Mouse (Mus musculus) CH12.LX (cell line): ENCODE measurements at regions not wholly inside any gene's neighbourhood (a gene's known extent, or its start where the extent isn't known, plus 50 kb on each side); places are given as distances from the start of the nearest gene placed in this dataset.

Experiments
- DNase-seq: peaks from one replicate; pipeline ENCODE4 v3.0.0-alpha.2; 2013; ENCODE audit errors: extremely low read depth
- H3K27ac ChIP-seq: 2 replicates; pipeline ENCODE4 v1.5.1; 2012; ENCODE audit warnings: low read depth, mild to moderate bottlenecking, control low read depth, moderate library complexity; ENCODE audit not compliant: insufficient read depth
- H3K27me3 ChIP-seq: replicated peaks from 2 replicates; pipeline ENCODE3; 2012; ENCODE audit warnings: inconsistent platforms
- H3K36me3 ChIP-seq, 2 experiments: replicated peaks in 1 of 2; 2 replicates each; pipeline versions ENCODE3 to v1.6.1; 2012; ENCODE audit warnings: inconsistent platforms in 1 of 2, low read length in 1 of 2, mild to moderate bottlenecking in 1 of 2, mixed read lengths in 1 of 2, moderate library complexity in 1 of 2; ENCODE audit not compliant: control insufficient read depth in 1 of 2, insufficient read depth in 1 of 2
- H3K4me1 ChIP-seq, 2 experiments: 2 replicates each; pipeline ENCODE4 v1.6.1; 2012; ENCODE audit warnings: inconsistent platforms in 1 of 2, moderate library complexity in 1 of 2; ENCODE audit not compliant: insufficient read depth in 2 of 2, control insufficient read depth in 1 of 2
- H3K4me2 ChIP-seq: 2 replicates; pipeline ENCODE4 v1.6.1; 2012; ENCODE audit warnings: low read depth, mild to moderate bottlenecking, control low read depth; ENCODE audit not compliant: poor library complexity, insufficient read depth, severe bottlenecking
- H3K4me3 ChIP-seq, 3 experiments: fragments of 150-350 bp in 1 of 3; sonication (generic) in 1 of 3; replicated peaks in 1 of 3; 2 replicates each; pipeline versions ENCODE3 to v1.5.1; 2011 to 2012; ENCODE audit warnings: low read depth in 2 of 3, low read length in 2 of 3, mild to moderate bottlenecking in 2 of 3, moderate library complexity in 2 of 3, control low read depth in 1 of 3, improper control_type of control experiment in 1 of 3, inconsistent platforms in 1 of 3, mixed read lengths in 1 of 3; ENCODE audit not compliant: poor library complexity in 1 of 3
- H3K79me2 ChIP-seq: replicated peaks from 2 replicates; pipeline ENCODE4 v1.6.1; 2012; ENCODE audit warnings: mild to moderate bottlenecking, moderate library complexity; ENCODE audit not compliant: control insufficient read depth, poor library complexity, insufficient read depth, severe bottlenecking; ENCODE audit errors: extremely low read depth
- H3K9ac ChIP-seq: 2 replicates; pipeline ENCODE4 v1.6.1; 2012; ENCODE audit warnings: low read depth, mild to moderate bottlenecking, control low read depth, moderate library complexity; ENCODE audit not compliant: insufficient read depth
- H3K9me3 ChIP-seq: replicated peaks from 2 replicates; pipeline ENCODE3; 2012; ENCODE audit warnings: low read length, inconsistent platforms, mixed read lengths
- CHD2 ChIP-seq: IDR thresholded peaks from 2 replicates; pipeline ENCODE4 v1.6.1; 2011; ENCODE audit warnings: low read length, improper control_type of control experiment
- CTCF ChIP-seq, 2 experiments: IDR thresholded peaks in 1 of 2; conservative IDR thresholded peaks in 1 of 2; 2 replicates each; pipeline ENCODE4 v1.5.1; 2011 to 2012; ENCODE audit warnings: low read depth in 2 of 2, low read length in 2 of 2, improper control_type of control experiment in 1 of 2, inconsistent platforms in 1 of 2, mild to moderate bottlenecking in 1 of 2, moderate library complexity in 1 of 2
- E2F4 ChIP-seq: IDR thresholded peaks from 2 replicates; pipeline ENCODE4 v1.6.1; 2011; ENCODE audit warnings: low read depth, low read length, improper control_type of control experiment; ENCODE audit not compliant: insufficient replicate concordance
- EP300 ChIP-seq: IDR thresholded peaks from 2 replicates; pipeline ENCODE4 v1.6.1; 2011; ENCODE audit warnings: low read length, improper control_type of control experiment
- ETS1 ChIP-seq: conservative IDR thresholded peaks from 2 replicates; pipeline ENCODE4 v1.6.1; 2012; ENCODE audit warnings: low read depth, mild to moderate bottlenecking, inconsistent platforms, low read length, improper control_type of control experiment, moderate library complexity
- HCFC1 ChIP-seq: IDR thresholded peaks from 2 replicates; pipeline ENCODE4 v1.6.1; 2012; ENCODE audit warnings: low read depth, mild to moderate bottlenecking, inconsistent platforms, low read length, improper control_type of control experiment
- JUN ChIP-seq: IDR thresholded peaks from 2 replicates; pipeline ENCODE4 v1.6.1; 2011; ENCODE audit warnings: low read depth, mild to moderate bottlenecking, low read length, improper control_type of control experiment, moderate library complexity; ENCODE audit not compliant: insufficient read depth
- JUND ChIP-seq: conservative IDR thresholded peaks from 2 replicates; pipeline ENCODE4 v1.6.1; 2011; ENCODE audit warnings: low read depth, low read length, improper control_type of control experiment
- MAFK ChIP-seq: IDR thresholded peaks from 2 replicates; pipeline ENCODE4 v1.6.1; 2011; ENCODE audit warnings: low read length, improper control_type of control experiment; ENCODE audit not compliant: insufficient replicate concordance
- MAZ ChIP-seq: IDR thresholded peaks from 2 replicates; pipeline ENCODE4 v1.6.1; 2012; ENCODE audit warnings: low read depth, mild to moderate bottlenecking, inconsistent platforms, low read length, improper control_type of control experiment, moderate library complexity
- MEF2A ChIP-seq: IDR thresholded peaks from 2 replicates; pipeline ENCODE4 v1.6.1; 2014; ENCODE audit warnings: low read depth, mild to moderate bottlenecking, inconsistent platforms, low read length, improper control_type of control experiment, borderline replicate concordance
- MXI1 ChIP-seq: IDR thresholded peaks from 2 replicates; pipeline ENCODE4 v1.6.1; 2011; ENCODE audit warnings: mild to moderate bottlenecking, low read depth, low read length, improper control_type of control experiment
- NELFE ChIP-seq: IDR thresholded peaks from 2 replicates; pipeline ENCODE4 v1.6.1; 2011; ENCODE audit warnings: low read depth, low read length, improper control_type of control experiment
- POLR2A ChIP-seq: IDR thresholded peaks from 2 replicates; pipeline ENCODE4 v1.6.1; 2011; ENCODE audit warnings: low read depth, mild to moderate bottlenecking, improper control_type of control experiment, low read length
- SIN3A ChIP-seq: IDR thresholded peaks from 2 replicates; pipeline ENCODE4 v1.6.1; 2012; ENCODE audit warnings: low read length, improper control_type of control experiment, inconsistent platforms
- SMC3 ChIP-seq: IDR thresholded peaks from 2 replicates; pipeline ENCODE4 v1.6.1; 2011; ENCODE audit warnings: low read depth, low read length, improper control_type of control experiment
- TCF12 ChIP-seq: IDR thresholded peaks from 2 replicates; pipeline ENCODE4 v1.6.1; 2014; ENCODE audit warnings: low read depth, mild to moderate bottlenecking, inconsistent platforms, low read length, improper control_type of control experiment
- USF1 ChIP-seq: IDR thresholded peaks from 2 replicates; pipeline ENCODE4 v1.6.1; 2014; ENCODE audit warnings: low read depth, mild to moderate bottlenecking, inconsistent platforms, low read length, improper control_type of control experiment
- ZC3H11A ChIP-seq: IDR thresholded peaks from 2 replicates; pipeline ENCODE4 v1.6.1; 2012; ENCODE audit warnings: low read depth, mild to moderate bottlenecking, inconsistent platforms, low read length, improper control_type of control experiment
- ZKSCAN1 ChIP-seq: IDR thresholded peaks from 2 replicates; pipeline ENCODE4 v1.6.1; 2012; ENCODE audit warnings: low read depth, inconsistent platforms, low read length, improper control_type of control experiment, borderline replicate concordance
- ZMIZ1 ChIP-seq: IDR thresholded peaks from 2 replicates; pipeline ENCODE4 v1.6.1; 2012; ENCODE audit warnings: low read depth, mild to moderate bottlenecking, inconsistent platforms, low read length, improper control_type of control experiment
- ZNF384 ChIP-seq: IDR thresholded peaks from 2 replicates; pipeline ENCODE4 v1.6.1; 2012; ENCODE audit warnings: low read depth, low read length, improper control_type of control experiment, inconsistent platforms
- dilution Hi-C: fragments of 300-500 bp; cut with MboI; formaldehyde crosslinking; loops from 2 replicates; pipeline ENCODE4 v1.14.3; 2020; ENCODE audit warnings: low sequenced_read_pairs; ENCODE audit not compliant: extremely low pct_unique_long_range_greater_than_20kb, extremely low pct_ligation_motif_present
- in situ Hi-C: fragments of 300-500 bp; cut with MboI; formaldehyde crosslinking; loops from 3 replicates; pipeline ENCODE4 v1.14.3; 2019; ENCODE audit warnings: low sequenced_read_pairs, low pct_ligation_motif_present, low pct_unique_long_range_greater_than_20kb, mixed read lengths

- in situ Hi-C loops, result no loop called here
- H3K9me3 ChIP-seq, result no peaks in the 10 kb centered on the region
- no peaks in the 10 kb centered on the region for H3K79me2 ChIP-seq
- peak overlapping the region; percentile 97 for H3K4me2 ChIP-seq
- dilution Hi-C loops, result no loop called here
- H3K4me3 ChIP-seq, result peak overlapping the region in 1 of 3 experiments; percentile 33
- DNase-seq, result no peak
- peak overlapping the region; percentile 59 for H3K9ac ChIP-seq
- H3K36me3 ChIP-seq, result no peaks in the 10 kb centered on the region
- TF ChIP-seq HCFC1 (no peak), ZNF384 (no peak), SMC3 (no peak), ZC3H11A (no peak), USF1 (no peak), POLR2A (no peak), MAZ (no peak), CTCF (conservative IDR thresholded peaks at IDR 0.05 in 1 of 2, IDR thresholded peaks at IDR 0.05 in 1 of 2; ENCODE audit: low read depth in 2 of 2, low read length in 2 of 2) (no peak), JUN (no peak), E2F4 (no peak)
- peaks cover 0 to 14% of the 10 kb centered on the region in 2 experiments; a peak in 2 of 4 replicates for H3K4me1 ChIP-seq
- no peak overlapping the region for H3K27ac ChIP-seq
- no peaks in the 10 kb centered on the region for H3K27me3 ChIP-seq
Observed at GRCm38 (mm10) chr1:150165597-150165973, 65.8 kb downstream of the Ptgs2 start.

- in situ Hi-C loops, result no loop called here
Observed at GRCm38 (mm10) chr1:150167172-150167571, 67.3 kb downstream of the Ptgs2 start.

More at GRCm38 (mm10) chr1:150167172-150167571, 67.3 kb downstream of the Ptgs2 start:
- Histone ChIP-seq H3K9ac (no peak overlapping the region), H3K27ac (no peak overlapping the region), H3K4me3 (no peak overlapping the region), H3K9me3 (no peaks in the 10 kb centered on the region), H3K36me3 (no peaks in the 10 kb centered on the region), H3K4me1 (peaks cover 0 to 14% of the 10 kb centered on the region in 2 experiments; a peak in 2 of 4 replicates), H3K27me3 (no peaks in the 10 kb centered on the region), H3K4me2 (no peak overlapping the region), H3K79me2 (no peaks in the 10 kb centered on the region)
- no peak for TF ChIP-seq SMC3
- no peak for TF ChIP-seq MEF2A
- no peak for TF ChIP-seq MAFK
- TF ChIP-seq MXI1, result no peak
- TF ChIP-seq USF1, result no peak
- no peak for TF ChIP-seq TCF12
- TF ChIP-seq ZKSCAN1, result no peak
- TF ChIP-seq CTCF (conservative IDR thresholded peaks at IDR 0.05 in 1 of 2, IDR thresholded peaks at IDR 0.05 in 1 of 2; ENCODE audit: low read depth in 2 of 2, low read length in 2 of 2), result no peak
- no peak for TF ChIP-seq ETS1
- TF ChIP-seq HCFC1, result no peak
- no peak for TF ChIP-seq E2F4
- no peak for TF ChIP-seq EP300
- TF ChIP-seq SIN3A, result no peak
- no peak for TF ChIP-seq ZMIZ1
- TF ChIP-seq ZC3H11A, result no peak
- TF ChIP-seq NELFE, result no peak
- TF ChIP-seq CHD2, result no peak
- no peak for TF ChIP-seq JUND
- no peak for DNase-seq
- dilution Hi-C loops, result no loop called here
